Mouse (Mus musculus): ENCODE measurements at regions not wholly inside any gene's neighbourhood (a gene's known extent, or its start where the extent isn't known, plus 50 kb on each side); places are given as distances from the start of the nearest gene placed in this dataset.

DNA sequence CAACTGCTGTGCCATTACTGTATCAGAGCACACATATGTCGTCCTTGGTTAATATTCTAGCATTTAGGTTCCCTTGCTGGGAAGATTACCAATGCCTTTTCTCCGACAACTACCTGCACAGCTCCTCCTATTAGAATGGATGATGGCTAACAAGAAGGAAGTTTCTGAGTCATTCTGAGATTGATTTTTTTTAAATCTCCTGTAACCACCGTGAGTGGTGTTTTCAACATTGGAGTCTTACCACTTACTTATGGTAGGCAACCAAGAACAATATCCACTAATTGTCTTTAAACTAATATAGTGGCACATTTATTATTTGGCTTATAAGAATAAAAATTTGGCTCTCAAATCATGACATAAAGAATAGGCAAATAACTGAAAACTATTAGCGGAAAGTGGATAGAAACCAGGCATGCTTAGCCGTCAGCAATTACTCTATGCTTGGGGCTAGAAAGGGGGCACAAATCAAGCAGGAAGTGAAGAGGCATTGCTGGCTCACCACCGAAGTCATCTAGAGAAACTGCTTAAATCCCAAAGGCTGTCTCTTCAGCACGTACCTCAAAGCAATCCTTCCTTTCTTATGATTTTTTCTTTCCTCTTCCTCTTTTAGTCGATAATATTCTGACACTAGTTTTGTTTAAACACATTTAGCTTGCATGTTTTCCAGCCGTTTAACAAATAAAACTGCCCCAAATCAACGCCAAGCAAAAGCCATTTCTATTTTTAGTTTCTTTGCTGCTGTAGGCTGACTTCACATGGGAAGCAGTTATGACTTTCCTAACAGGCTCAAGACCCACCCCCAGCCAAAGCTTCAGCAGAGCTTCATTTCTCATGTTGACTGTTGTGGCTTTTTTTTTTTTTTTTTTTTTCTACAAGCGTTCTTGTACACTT lies 484.8 kb upstream of the Gm7489 start:
- peak; percentile 28 for DNase-seq (ENCODE audit: low read depth)

DNA sequence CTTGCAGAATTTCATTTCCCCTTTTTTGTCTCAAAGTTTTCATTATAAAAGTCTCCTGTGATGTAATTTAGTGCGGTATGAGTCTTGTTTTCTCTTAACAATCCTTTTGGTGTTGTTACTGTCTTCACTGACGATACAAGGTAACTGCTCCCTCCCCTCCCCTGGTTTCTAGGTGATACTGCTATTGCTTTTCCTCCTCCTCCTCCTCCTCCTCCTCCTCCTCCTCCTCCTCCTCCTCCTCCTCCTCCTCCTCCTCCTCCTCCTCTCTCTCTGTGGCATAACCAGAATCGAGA lies 484.2 kb upstream of the Gm7489 start:
- DNase-seq (ENCODE audit: low read depth) = no peak
